Mouse (Mus musculus) neural tube, embryonic 14.5 days (tissue): ENCODE measurements around the gene St3gal2. TPM values are rescaled to one million over a fixed set of nuclear protein-coding genes. Genes with fewer than 3 reads are reported as not detected.
"Not testable (repeated sequence)": the region's sequence is repeated elsewhere in the genome, so short reads cannot be mapped to it uniquely, and the experiment has no call there.

Experiments
- ATAC-seq: fragments of 200-750 bp; cut with Nextera tagmentation; 2 replicates; pipeline ENCODE4 v1.8.0; 2017; ENCODE audit warnings: low read depth, mild to moderate bottlenecking, moderate TSS enrichment, moderate library complexity
- H3K27ac ChIP-seq: fragments of 300-500 bp; sonication (generic); 2 replicates; pipeline ENCODE4 v1.5.1; 2014; ENCODE audit warnings: low read depth, mild to moderate bottlenecking, control low read depth, low read length, moderate library complexity, mixed read lengths
- H3K27me3 ChIP-seq: fragments of 300-500 bp; sonication (generic); 2 replicates; pipeline ENCODE4 v1.6.1; 2014; ENCODE audit warnings: low read length; ENCODE audit not compliant: control insufficient read depth, insufficient read depth
- H3K36me3 ChIP-seq: fragments of 300-500 bp; sonication (generic); 2 replicates; pipeline ENCODE4 v1.6.1; 2014; ENCODE audit warnings: low read length, mixed read lengths; ENCODE audit not compliant: control insufficient read depth, insufficient read depth
- H3K4me1 ChIP-seq: fragments of 300-500 bp; sonication (generic); 2 replicates; pipeline ENCODE4 v1.6.1; 2014; ENCODE audit warnings: low read length; ENCODE audit not compliant: control insufficient read depth, insufficient read depth
- H3K4me2 ChIP-seq: fragments of 300-500 bp; sonication (generic); 2 replicates; pipeline ENCODE4 v1.6.1; 2014; ENCODE audit warnings: mild to moderate bottlenecking, low read depth, low read length, control low read depth
- H3K4me3 ChIP-seq: fragments of 300-500 bp; sonication (generic); 2 replicates; pipeline ENCODE4 v1.5.1; 2014; ENCODE audit warnings: low read depth, low read length, control low read depth, mixed read lengths
- H3K9ac ChIP-seq: fragments of 300-500 bp; sonication (generic); replicated peaks from 2 replicates; pipeline ENCODE4 v1.6.1; 2014; ENCODE audit warnings: low read depth, mild to moderate bottlenecking, control low read depth, low read length, mixed read lengths
- H3K9me3 ChIP-seq: fragments of 300-500 bp; sonication (generic); 2 replicates; pipeline ENCODE4 v1.6.1; 2016; ENCODE audit warnings: low read length; ENCODE audit not compliant: control insufficient read depth
- WGBS: fragments of 180-500 bp; shearing (Covaris S2); extraction: QIAGEN DNeasy Blood & Tissue Kit; methylation state at CpG from one replicate; pipeline ENCODE4 v1.1.7; 2014; 5-methylcytosine and 5-hydroxymethylcytosine counted together
- polyA plus RNA-seq: library from polyadenylated mRNA; unstranded; fragments of >200 nt; fragmentation: Nextera tagmentation; extraction: Ambion mirVana; gene quantifications from 2 replicates; pipeline ENCODE4 v1.2.1, GENCODE M21; 2014

Gene St3gal2
- polyA plus RNA-seq, 1 experiment from 2014 or later = 12.7 TPM

DNA sequence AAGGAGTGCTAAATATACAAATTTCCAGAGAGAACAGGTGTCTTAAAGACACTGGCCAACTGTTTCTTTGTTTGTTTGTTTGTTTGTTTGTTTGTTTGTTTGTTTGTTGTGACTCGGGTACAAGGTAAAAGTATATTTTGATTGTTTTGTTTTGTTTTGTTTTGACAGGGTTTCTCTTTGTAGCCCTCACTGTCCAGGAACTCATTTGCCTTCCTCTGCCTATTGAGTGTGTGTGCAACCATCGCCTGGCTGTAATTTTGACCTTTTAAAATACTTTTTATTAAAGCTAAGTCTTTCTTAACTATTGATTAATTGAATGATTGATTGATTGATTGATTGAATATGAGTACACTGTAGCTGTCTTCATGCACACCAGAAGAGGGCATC lies 17.1 kb upstream of the St3gal2 start:
- Histone ChIP-seq H3K4me3 (peak overlapping the region; percentile 69; the same call in 1 of the 2 replicates), H3K9ac (no peak overlapping the region), H3K9me3 (no peaks in the 10 kb centered on the region), H3K4me1 (peaks cover 4% of the 10 kb centered on the region; the same call in 1 of the 2 replicates), H3K36me3 (no peaks in the 10 kb centered on the region), H3K27me3 (no peaks in the 10 kb centered on the region), H3K27ac (no peak overlapping the region), H3K4me2 (no peak overlapping the region)
- 60% methylated on average over 2 of the region's 2 CpGs for WGBS
- 0 out of 2 replicates have a peak, but pooled peaks have one; percentile 31 for ATAC-seq

DNA sequence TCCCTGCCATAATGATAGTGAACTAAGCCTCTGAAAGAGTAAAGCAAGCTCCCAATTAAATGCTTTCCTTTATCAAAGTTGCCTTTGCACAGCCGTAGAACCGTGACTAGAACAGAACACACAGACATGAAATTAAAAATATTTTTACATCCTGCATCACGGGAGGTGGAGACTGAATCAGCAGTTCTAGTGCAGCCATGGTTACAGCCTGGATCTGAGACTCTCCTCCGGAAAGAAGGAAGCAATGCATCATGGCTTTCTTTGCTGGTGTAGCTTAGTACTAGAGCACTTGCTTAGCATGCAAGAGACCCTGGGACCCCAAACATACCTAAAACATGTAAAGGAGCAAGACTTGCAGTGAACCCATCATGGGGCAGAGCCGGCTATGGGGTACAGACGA lies 14.3 kb upstream of the St3gal2 start:
- no peak overlapping the region for H3K27ac ChIP-seq
- WGBS = 87% methylated on average over 6 of the region's 6 CpGs

DNA sequence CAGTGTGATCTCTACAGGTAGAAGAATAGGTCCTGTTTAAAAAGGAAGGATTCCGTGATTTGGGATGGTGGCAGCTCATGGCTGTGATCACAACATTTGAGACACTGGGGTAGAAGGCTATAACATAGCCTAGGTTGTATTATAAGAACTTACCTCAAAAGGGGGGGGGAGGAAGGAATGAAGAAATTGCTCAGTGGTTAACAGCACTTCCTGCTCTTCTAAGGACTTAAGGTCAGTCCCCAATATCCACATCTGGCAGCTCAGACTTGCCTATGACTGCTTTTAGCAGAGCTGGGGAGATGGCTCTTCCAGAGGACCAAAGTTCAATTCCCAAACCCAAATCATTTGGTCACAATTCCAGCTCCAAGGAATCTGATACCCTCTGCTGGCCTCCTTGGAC lies 13.0 kb upstream of the St3gal2 start:
- no peaks in the 10 kb centered on the region for H3K36me3 ChIP-seq

More for the DNA sequence above, 14.3 kb upstream of the St3gal2 start:
- H3K9ac ChIP-seq = no peak overlapping the region
- no peaks in the 10 kb centered on the region for H3K36me3 ChIP-seq
- H3K9me3 ChIP-seq = no peaks in the 10 kb centered on the region
- H3K4me2 ChIP-seq = no peak overlapping the region
- no peaks in the 10 kb centered on the region for H3K27me3 ChIP-seq
- peaks cover 4% of the 10 kb centered on the region; the same call in 1 of the 2 replicates for H3K4me1 ChIP-seq
- no peak for ATAC-seq
- H3K4me3 ChIP-seq = no peak overlapping the region

GRCm38 (mm10) chr8:110909850-110910249 lies 9.9 kb upstream of the St3gal2 start:
- not testable (repeated sequence) for ATAC-seq

More for the DNA sequence above, 13.0 kb upstream of the St3gal2 start:
- no peak for ATAC-seq
- Histone ChIP-seq H3K9ac (no peak overlapping the region), H3K4me1 (peaks cover 2% of the 10 kb centered on the region; the same call in 1 of the 2 replicates), H3K4me3 (no peak overlapping the region), H3K4me2 (no peak overlapping the region), H3K27me3 (no peaks in the 10 kb centered on the region), H3K9me3 (no peaks in the 10 kb centered on the region), H3K27ac (no peak overlapping the region)
- WGBS = 92% methylated on average over 1 of the region's 1 CpGs

DNA sequence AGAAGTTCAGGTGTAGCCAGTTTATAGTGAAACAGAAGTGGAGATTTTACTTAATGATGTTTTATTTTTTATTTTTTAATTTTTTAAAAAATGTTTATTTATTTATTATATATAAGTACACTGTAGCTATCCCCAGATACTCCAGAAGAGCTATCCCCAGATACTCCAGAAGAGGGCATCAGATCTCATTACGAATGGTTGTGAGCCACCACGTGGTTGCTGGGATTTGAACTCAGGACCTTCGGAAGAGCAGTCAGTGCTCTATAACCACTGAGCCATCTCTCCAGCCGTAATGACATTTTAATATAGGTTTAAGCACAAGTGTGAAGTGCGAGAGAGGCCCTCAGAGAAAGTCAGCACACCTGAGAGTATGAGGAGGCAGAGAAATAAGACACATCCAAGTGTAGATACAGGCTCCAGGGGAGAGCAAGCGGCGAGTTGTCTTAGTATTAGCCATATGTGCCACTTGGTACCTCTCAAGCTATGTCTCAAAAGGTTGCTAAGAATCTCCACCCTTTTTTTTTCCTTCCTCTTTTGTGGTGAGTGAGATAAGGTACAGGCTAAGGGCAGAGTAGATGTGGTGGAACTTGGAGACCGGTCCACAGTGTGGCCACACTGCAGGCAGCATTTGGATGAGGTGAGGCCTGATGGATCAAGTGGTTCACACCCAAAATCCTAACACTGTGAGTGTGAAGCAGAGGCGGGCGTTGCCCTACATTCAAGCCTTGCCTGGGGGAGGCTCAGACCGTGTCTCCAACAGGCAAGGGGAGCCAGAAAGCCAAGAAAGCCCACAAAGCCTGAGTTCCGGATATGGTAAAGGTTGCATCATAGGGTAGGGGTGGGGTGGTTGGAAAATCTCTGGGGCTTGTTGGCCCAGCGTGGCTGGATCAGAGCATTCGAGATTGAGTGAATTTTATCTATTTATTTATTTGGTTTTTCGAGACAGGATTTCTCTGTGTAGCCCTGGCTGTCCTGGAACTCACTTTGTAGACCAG lies 7.8 kb upstream of the St3gal2 start:
- Histone ChIP-seq H3K4me3 (no peak overlapping the region), H3K4me2 (no peak overlapping the region), H3K27me3 (no peaks in the 10 kb centered on the region), H3K36me3 (no peaks in the 10 kb centered on the region), H3K9ac (no peak overlapping the region), H3K27ac (no peak overlapping the region), H3K4me1 (no peaks in the 10 kb centered on the region), H3K9me3 (no peaks in the 10 kb centered on the region)
- WGBS = 90% methylated on average over 15 of the region's 15 CpGs
- no peak for ATAC-seq

More at GRCm38 (mm10) chr8:110909850-110910249, 9.9 kb upstream of the St3gal2 start:
- H3K36me3 ChIP-seq, H3K27ac ChIP-seq, H3K4me1 ChIP-seq, H3K27me3 ChIP-seq, H3K9me3 ChIP-seq, H3K4me2 ChIP-seq, H3K9ac ChIP-seq, H3K4me3 ChIP-seq: not testable (repeated sequence)

GRCm38 (mm10) chr8:110917415-110917814 lies 2.3 kb upstream of the St3gal2 start:
- Histone ChIP-seq H3K9me3 (no peaks in the 10 kb centered on the region), H3K27ac (no peak overlapping the region), H3K36me3 (no peaks in the 10 kb centered on the region), H3K27me3 (no peaks in the 10 kb centered on the region), H3K4me2 (no peak overlapping the region), H3K4me3 (no peak overlapping the region), H3K9ac (no peak overlapping the region), H3K4me1 (peaks cover 16% of the 10 kb centered on the region)
- ATAC-seq = no peak
- 44% methylated on average over 2 of the region's 2 CpGs for WGBS

- Histone ChIP-seq H3K36me3 (no peaks in the 10 kb centered on the region), H3K9me3 (no peaks in the 10 kb centered on the region), H3K9ac (no peak overlapping the region), H3K27ac (no peak overlapping the region), H3K4me1 (peaks cover 16% of the 10 kb centered on the region), H3K4me3 (no peak overlapping the region), H3K27me3 (no peaks in the 10 kb centered on the region), H3K4me2 (no peak overlapping the region)
- no peak for ATAC-seq
- WGBS = 51% methylated on average over 11 of the region's 11 CpGs
Measured at GRCm38 (mm10) chr8:110918027-110918426, 1.7 kb upstream of the St3gal2 start.

- no peak overlapping the region for H3K4me2 ChIP-seq
- no peak for ATAC-seq
- H3K9ac ChIP-seq = no peak overlapping the region
- H3K4me1 ChIP-seq = peaks cover 16% of the 10 kb centered on the region
- H3K27me3 ChIP-seq = no peaks in the 10 kb centered on the region
- WGBS = 15% methylated on average over 8 of the region's 8 CpGs
- no peak overlapping the region for H3K4me3 ChIP-seq
- H3K27ac ChIP-seq = no peak overlapping the region
- no peaks in the 10 kb centered on the region for H3K9me3 ChIP-seq
- no peaks in the 10 kb centered on the region for H3K36me3 ChIP-seq
Measured at GRCm38 (mm10) chr8:110918460-110918859, 1.3 kb upstream of the St3gal2 start.
